Mouse (Mus musculus) CH12.LX (cell line): ENCODE results near the gene Ebi3. TPM values are rescaled to one million over a fixed set of nuclear protein-coding genes. Genes with fewer than 3 reads are reported as not detected.
"Not testable (repeated sequence)": the region's sequence is repeated elsewhere in the genome, so short reads cannot be mapped to it uniquely, and the experiment has no call there.

ENCODE experiments used
- DNase-seq: peaks from one replicate; pipeline ENCODE4 v3.0.0-alpha.2; 2013; ENCODE audit errors: extremely low read depth
- H3K27ac ChIP-seq: 2 replicates; pipeline ENCODE4 v1.5.1; 2012; ENCODE audit warnings: low read depth, mild to moderate bottlenecking, control low read depth, moderate library complexity; ENCODE audit not compliant: insufficient read depth
- H3K27me3 ChIP-seq: replicated peaks from 2 replicates; pipeline ENCODE3; 2012; ENCODE audit warnings: inconsistent platforms
- H3K36me3 ChIP-seq, 2 experiments: replicated peaks in 1 of 2; 2 replicates each; pipeline versions ENCODE3 to v1.6.1; 2012; ENCODE audit warnings: inconsistent platforms in 1 of 2, low read length in 1 of 2, mild to moderate bottlenecking in 1 of 2, mixed read lengths in 1 of 2, moderate library complexity in 1 of 2; ENCODE audit not compliant: control insufficient read depth in 1 of 2, insufficient read depth in 1 of 2
- H3K4me1 ChIP-seq, 2 experiments: 2 replicates each; pipeline ENCODE4 v1.6.1; 2012; ENCODE audit warnings: inconsistent platforms in 1 of 2, moderate library complexity in 1 of 2; ENCODE audit not compliant: insufficient read depth in 2 of 2, control insufficient read depth in 1 of 2
- H3K4me2 ChIP-seq: 2 replicates; pipeline ENCODE4 v1.6.1; 2012; ENCODE audit warnings: low read depth, mild to moderate bottlenecking, control low read depth; ENCODE audit not compliant: poor library complexity, insufficient read depth, severe bottlenecking
- H3K4me3 ChIP-seq, 3 experiments: fragments of 150-350 bp in 1 of 3; sonication (generic) in 1 of 3; replicated peaks in 1 of 3; 2 replicates each; pipeline versions ENCODE3 to v1.5.1; 2011 to 2012; ENCODE audit warnings: low read depth in 2 of 3, low read length in 2 of 3, mild to moderate bottlenecking in 2 of 3, moderate library complexity in 2 of 3, control low read depth in 1 of 3, improper control_type of control experiment in 1 of 3, inconsistent platforms in 1 of 3, mixed read lengths in 1 of 3; ENCODE audit not compliant: poor library complexity in 1 of 3
- H3K79me2 ChIP-seq: replicated peaks from 2 replicates; pipeline ENCODE4 v1.6.1; 2012; ENCODE audit warnings: mild to moderate bottlenecking, moderate library complexity; ENCODE audit not compliant: control insufficient read depth, poor library complexity, insufficient read depth, severe bottlenecking; ENCODE audit errors: extremely low read depth
- H3K9ac ChIP-seq: 2 replicates; pipeline ENCODE4 v1.6.1; 2012; ENCODE audit warnings: low read depth, mild to moderate bottlenecking, control low read depth, moderate library complexity; ENCODE audit not compliant: insufficient read depth
- H3K9me3 ChIP-seq: replicated peaks from 2 replicates; pipeline ENCODE3; 2012; ENCODE audit warnings: low read length, inconsistent platforms, mixed read lengths
- BHLHE40 ChIP-seq: IDR thresholded peaks from 2 replicates; pipeline ENCODE4 v1.6.1; 2011; ENCODE audit warnings: mild to moderate bottlenecking, low read depth, low read length, improper control_type of control experiment
- CTCF ChIP-seq, 2 experiments: IDR thresholded peaks in 1 of 2; conservative IDR thresholded peaks in 1 of 2; 2 replicates each; pipeline ENCODE4 v1.5.1; 2011 to 2012; ENCODE audit warnings: low read depth in 2 of 2, low read length in 2 of 2, improper control_type of control experiment in 1 of 2, inconsistent platforms in 1 of 2, mild to moderate bottlenecking in 1 of 2, moderate library complexity in 1 of 2
- ELF1 ChIP-seq: IDR thresholded peaks from 2 replicates; pipeline ENCODE4 v1.6.1; 2014; ENCODE audit warnings: low read depth, mild to moderate bottlenecking, inconsistent platforms, low read length, improper control_type of control experiment
- EP300 ChIP-seq: IDR thresholded peaks from 2 replicates; pipeline ENCODE4 v1.6.1; 2011; ENCODE audit warnings: low read length, improper control_type of control experiment
- ETS1 ChIP-seq: conservative IDR thresholded peaks from 2 replicates; pipeline ENCODE4 v1.6.1; 2012; ENCODE audit warnings: low read depth, mild to moderate bottlenecking, inconsistent platforms, low read length, improper control_type of control experiment, moderate library complexity
- HCFC1 ChIP-seq: IDR thresholded peaks from 2 replicates; pipeline ENCODE4 v1.6.1; 2012; ENCODE audit warnings: low read depth, mild to moderate bottlenecking, inconsistent platforms, low read length, improper control_type of control experiment
- KAT2A ChIP-seq: IDR thresholded peaks from 2 replicates; pipeline ENCODE4 v1.6.1; 2012; ENCODE audit warnings: low read length, improper control_type of control experiment, inconsistent platforms; ENCODE audit not compliant: insufficient replicate concordance
- MXI1 ChIP-seq: IDR thresholded peaks from 2 replicates; pipeline ENCODE4 v1.6.1; 2011; ENCODE audit warnings: mild to moderate bottlenecking, low read depth, low read length, improper control_type of control experiment
- MYC ChIP-seq: IDR thresholded peaks from 2 replicates; pipeline ENCODE4 v1.6.1; 2011; ENCODE audit warnings: low read depth, mild to moderate bottlenecking, improper control_type of control experiment, low read length
- NRF1 ChIP-seq: IDR thresholded peaks from 2 replicates; pipeline ENCODE4 v1.6.1; 2014; ENCODE audit warnings: low read depth, mild to moderate bottlenecking, inconsistent platforms, low read length, improper control_type of control experiment, moderate library complexity
- PAX5 ChIP-seq: IDR thresholded peaks from 2 replicates; pipeline ENCODE4 v1.6.1; 2012; ENCODE audit warnings: low read length, inconsistent platforms, mixed read lengths
- POLR2A ChIP-seq: IDR thresholded peaks from 2 replicates; pipeline ENCODE4 v1.6.1; 2011; ENCODE audit warnings: low read depth, mild to moderate bottlenecking, improper control_type of control experiment, low read length
- POLR2AphosphoS2 ChIP-seq: IDR thresholded peaks from 2 replicates; pipeline ENCODE4 v1.6.1; 2011; ENCODE audit warnings: low read depth, low read length, improper control_type of control experiment
- RCOR1 ChIP-seq: conservative IDR thresholded peaks from 2 replicates; pipeline ENCODE4 v1.6.1; 2012; ENCODE audit warnings: low read depth, mild to moderate bottlenecking, inconsistent platforms, low read length, improper control_type of control experiment
- SMC3 ChIP-seq: IDR thresholded peaks from 2 replicates; pipeline ENCODE4 v1.6.1; 2011; ENCODE audit warnings: low read depth, low read length, improper control_type of control experiment
- TBP ChIP-seq: conservative IDR thresholded peaks from 2 replicates; pipeline ENCODE4 v1.6.1; 2011; ENCODE audit warnings: low read depth, low read length, improper control_type of control experiment
- UBTF ChIP-seq: IDR thresholded peaks from 2 replicates; pipeline ENCODE4 v1.6.1; 2012; ENCODE audit warnings: low read depth, mild to moderate bottlenecking, inconsistent platforms, low read length, improper control_type of control experiment, moderate library complexity
- ZC3H11A ChIP-seq: IDR thresholded peaks from 2 replicates; pipeline ENCODE4 v1.6.1; 2012; ENCODE audit warnings: low read depth, mild to moderate bottlenecking, inconsistent platforms, low read length, improper control_type of control experiment
- ZKSCAN1 ChIP-seq: IDR thresholded peaks from 2 replicates; pipeline ENCODE4 v1.6.1; 2012; ENCODE audit warnings: low read depth, inconsistent platforms, low read length, improper control_type of control experiment, borderline replicate concordance
- ZNF384 ChIP-seq: IDR thresholded peaks from 2 replicates; pipeline ENCODE4 v1.6.1; 2012; ENCODE audit warnings: low read depth, low read length, improper control_type of control experiment, inconsistent platforms
- dilution Hi-C: fragments of 300-500 bp; cut with MboI; formaldehyde crosslinking; loops from 2 replicates; pipeline ENCODE4 v1.14.3; 2020; ENCODE audit warnings: low sequenced_read_pairs; ENCODE audit not compliant: extremely low pct_unique_long_range_greater_than_20kb, extremely low pct_ligation_motif_present
- in situ Hi-C: fragments of 300-500 bp; cut with MboI; formaldehyde crosslinking; loops from 3 replicates; pipeline ENCODE4 v1.14.3; 2019; ENCODE audit warnings: low sequenced_read_pairs, low pct_ligation_motif_present, low pct_unique_long_range_greater_than_20kb, mixed read lengths
- polyA plus RNA-seq: library from polyadenylated mRNA; unstranded; fragments of >175 nt; gene quantifications from 2 replicates; pipeline ENCODE4 v1.2.1, GENCODE M21; 2012; ENCODE audit warnings: low read depth; ENCODE audit not compliant: insufficient read length
- total RNA-seq, 2 experiments: library from RNA; depleted of rRNA; stranded (reverse); fragments of 300-350 nt in 1 of 2; fragments of >200 nt in 1 of 2; gene quantifications; 2 replicates each; pipeline ENCODE4 v1.2.3; 2012 to 2014

The Ebi3 gene
- total and polyA plus RNA-seq, 3 experiments: 60.3 to 207 (median 105) TPM

- DNase-seq: no peak
- Histone ChIP-seq H3K4me2 (peak overlapping the region; percentile 48), H3K4me1 (no peaks in the 10 kb centered on the region), H3K4me3 (peak overlapping the region; percentile 35 to 58 (median 41)), H3K27me3 (no peaks in the 10 kb centered on the region), H3K9me3 (peaks cover 33% of the 10 kb centered on the region), H3K79me2 (no peaks in the 10 kb centered on the region), H3K36me3 (peaks cover 0 to 3% of the 10 kb centered on the region in 2 experiments), H3K27ac (no peak overlapping the region), H3K9ac (peak overlapping the region; percentile 69)
- no peak for TF ChIP-seq BHLHE40
- no peak for TF ChIP-seq CTCF (conservative IDR thresholded peaks at IDR 0.05 in 1 of 2, IDR thresholded peaks at IDR 0.05 in 1 of 2; ENCODE audit: low read depth in 2 of 2, low read length in 2 of 2)
- TF ChIP-seq POLR2AphosphoS2: no peak
- in situ Hi-C loops: no loop called here
- dilution Hi-C loops: no loop called here
Observed at GRCm38 (mm10) chr17:55932635-55933034, 19.8 kb upstream of the Ebi3 start.

DNA sequence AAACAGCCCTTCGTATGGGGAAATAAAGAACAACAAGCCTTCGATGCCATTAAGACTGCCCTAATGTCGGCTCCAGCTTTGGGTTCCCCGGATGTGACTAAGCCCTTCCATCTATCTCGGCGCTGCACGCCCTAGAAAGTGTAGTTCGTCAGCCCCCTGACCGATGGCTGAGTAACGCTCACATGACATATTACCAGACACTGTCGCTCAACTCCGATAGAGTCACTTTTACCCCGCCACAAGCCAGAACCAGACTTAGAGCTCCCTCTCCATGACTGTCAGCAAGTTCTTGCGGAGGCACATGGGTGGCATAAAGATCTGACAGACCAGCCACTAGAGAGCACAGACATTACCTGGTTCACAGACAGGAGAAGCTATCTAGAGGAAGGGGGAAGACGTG is 19.2 kb upstream of the Ebi3 start:
- Histone ChIP-seq H3K27me3 (no peaks in the 10 kb centered on the region), H3K4me2 (peak overlapping the region; percentile 48; the same call in 1 of the 2 replicates), H3K79me2 (no peaks in the 10 kb centered on the region), H3K9ac (no peak overlapping the region), H3K27ac (no peak overlapping the region), H3K36me3 (peaks cover 3 to 4% of the 10 kb centered on the region in 2 experiments), H3K9me3 (peaks cover 36% of the 10 kb centered on the region), H3K4me3 (no peak overlapping the region), H3K4me1 (no peaks in the 10 kb centered on the region)
- DNase-seq: no peak
- dilution Hi-C loops (no loop called here), in situ Hi-C loops (no loop called here)
- no peak for TF ChIP-seq EP300
- TF ChIP-seq CTCF (conservative IDR thresholded peaks at IDR 0.05 in 1 of 2, IDR thresholded peaks at IDR 0.05 in 1 of 2; ENCODE audit: low read depth in 2 of 2, low read length in 2 of 2): no peak
- TF ChIP-seq UBTF: no peak
- no peak for TF ChIP-seq ZKSCAN1
- no peak for TF ChIP-seq ZNF384
- TF ChIP-seq SMC3: no peak
- TF ChIP-seq POLR2A: no peak
- TF ChIP-seq MXI1: no peak
- TF ChIP-seq KAT2A: no peak
- TF ChIP-seq POLR2AphosphoS2: no peak
- no peak for TF ChIP-seq HCFC1
- TF ChIP-seq RCOR1: no peak
- no peak for TF ChIP-seq MYC
- no peak for TF ChIP-seq ZC3H11A
- TF ChIP-seq PAX5: no peak
- TF ChIP-seq ETS1: no peak
- TF ChIP-seq TBP: no peak
- no peak for TF ChIP-seq BHLHE40
- no peak for TF ChIP-seq ELF1
- no peak for TF ChIP-seq NRF1

DNA sequence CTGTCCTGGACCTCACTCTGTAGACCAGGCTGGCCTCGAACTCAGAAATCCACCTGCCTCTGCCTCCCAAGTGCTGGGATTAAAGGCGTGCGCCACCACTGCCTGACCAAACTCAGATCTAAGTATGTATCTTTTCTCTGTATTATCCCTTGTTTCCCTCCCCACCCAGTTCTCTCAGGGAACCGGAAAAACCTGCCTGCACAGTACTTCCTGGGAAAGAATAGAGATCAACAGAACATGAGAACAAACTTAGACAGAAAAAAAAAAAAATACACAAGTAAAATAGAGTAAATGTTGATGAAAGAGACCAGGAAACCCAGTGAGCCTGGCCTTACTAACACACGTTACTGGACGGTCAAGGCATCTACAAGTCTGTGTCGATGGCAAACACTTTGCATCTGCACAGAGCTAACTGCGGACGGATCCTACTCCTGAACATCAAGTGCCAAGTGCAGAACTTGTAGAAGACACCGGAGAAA is 8.0 kb upstream of the Ebi3 start:
- H3K9me3 ChIP-seq, H3K79me2 ChIP-seq, dilution Hi-C loops, DNase-seq, H3K27me3 ChIP-seq, in situ Hi-C loops: not testable (repeated sequence)
- peak overlapping the region; percentile 33 for H3K4me2 ChIP-seq
- peak overlapping the region; percentile 93 for H3K27ac ChIP-seq
- peaks cover 17 to 45% of the 10 kb centered on the region in 2 experiments for H3K4me1 ChIP-seq
- H3K9ac ChIP-seq: peak overlapping the region; percentile 93
- peaks cover 21 to 28% of the 10 kb centered on the region in 2 experiments for H3K36me3 ChIP-seq
- peak overlapping the region; percentile 43 to 89 (median 68) for H3K4me3 ChIP-seq
